Mouse (Mus musculus) liver, embryonic 14.5 days (tissue): ENCODE results near the gene Dusp19. TPM values are rescaled to one million over a fixed set of nuclear protein-coding genes. Genes with fewer than 3 reads are reported as not detected.

ENCODE experiments used
- ATAC-seq: fragments of 200-750 bp; cut with Nextera tagmentation; 2 replicates; pipeline ENCODE4 v1.8.0; 2017; ENCODE audit warnings: moderate number of reproducible peaks, mild to moderate bottlenecking, moderate library complexity; ENCODE audit not compliant: insufficient read depth
- DNase-seq, 3 experiments: peaks; one replicate each; pipeline ENCODE4 v3.0.0-alpha.2; 2012 to 2013; ENCODE audit warnings: low read depth in 3 of 3, low spot score in 3 of 3
- H3K27ac ChIP-seq: fragments of 300-500 bp; sonication (generic); 2 replicates; pipeline ENCODE4 v1.5.1; 2014; ENCODE audit warnings: moderate library complexity, mild to moderate bottlenecking, control low read depth, inconsistent platforms
- H3K27me3 ChIP-seq: fragments of 300-500 bp; sonication (generic); 2 replicates; pipeline ENCODE4 v1.6.1; 2014; ENCODE audit warnings: mild to moderate bottlenecking, low read length, moderate library complexity; ENCODE audit not compliant: control insufficient read depth, insufficient read depth
- H3K36me3 ChIP-seq: fragments of 300-500 bp; sonication (generic); replicated peaks from 2 replicates; pipeline ENCODE4 v1.6.1; 2014; ENCODE audit warnings: low read depth; ENCODE audit not compliant: control insufficient read depth, insufficient read depth
- H3K4me1 ChIP-seq, 2 experiments: fragments of 200-500 bp in 1 of 2; fragments of 300-500 bp in 1 of 2; sonication (generic) in 1 of 2; replicated peaks; 2 replicates each; pipeline ENCODE4 v1.6.1; 2012 to 2014; ENCODE audit warnings: antibody characterized with exemption in 1 of 2, inconsistent platforms in 1 of 2, low read length in 1 of 2; ENCODE audit not compliant: control insufficient read depth in 2 of 2, insufficient read depth in 2 of 2
- H3K4me2 ChIP-seq: fragments of 300-500 bp; sonication (generic); 2 replicates; pipeline ENCODE4 v1.6.1; 2014; ENCODE audit warnings: low read depth, mild to moderate bottlenecking, control low read depth, moderate library complexity
- H3K4me3 ChIP-seq, 2 experiments: fragments of 200-500 bp in 1 of 2; fragments of 300-500 bp in 1 of 2; sonication (generic) in 1 of 2; 2 replicates each; pipeline ENCODE4 v1.5.1; 2012 to 2014; ENCODE audit warnings: low read depth in 2 of 2, low read length in 2 of 2, mild to moderate bottlenecking in 2 of 2, control low read depth in 1 of 2, inconsistent platforms in 1 of 2, moderate library complexity in 1 of 2; ENCODE audit not compliant: insufficient read depth in 1 of 2
- H3K9ac ChIP-seq: fragments of 300-500 bp; sonication (generic); replicated peaks from 2 replicates; pipeline ENCODE4 v1.6.1; 2014; ENCODE audit warnings: mild to moderate bottlenecking, control low read depth, moderate library complexity
- H3K9me3 ChIP-seq: fragments of 300-500 bp; sonication (generic); 2 replicates; pipeline ENCODE4 v1.6.1; 2016; ENCODE audit warnings: low read length, mixed read lengths; ENCODE audit not compliant: control insufficient read depth
- CTCF ChIP-seq: IDR thresholded peaks from 2 replicates; pipeline ENCODE4 v1.5.1; 2016; ENCODE audit warnings: antibody characterized with exemption, low read depth, control low read depth
- EP300 ChIP-seq: IDR thresholded peaks from 2 replicates; pipeline ENCODE4 v1.6.1; 2016; ENCODE audit warnings: antibody characterized with exemption, low read depth
- WGBS: fragments of 180-500 bp; shearing (Covaris S2); extraction: QIAGEN DNeasy Blood & Tissue Kit; methylation state at CpG from one replicate; pipeline ENCODE4 v1.1.7; 2014; ENCODE audit not compliant: insufficient replicate concordance; 5-methylcytosine and 5-hydroxymethylcytosine counted together
- microRNA counts: library from miRNA; unstranded; fragments of <30 nt; microRNA quantifications from one replicate; lab custom pipeline; 2016
- microRNA-seq: library from miRNA; unstranded; fragments of <30 nt; microRNA quantifications from one replicate; pipeline ENCODE4, GENCODE M21; 2016
- polyA plus RNA-seq, 2 experiments: library from polyadenylated mRNA; depleted of rRNA in 1 of 2; stranded (reverse) in 1 of 2; unstranded in 1 of 2; fragments of >200 nt; fragmentation: Nextera tagmentation in 1 of 2; extraction: Ambion mirVana in 1 of 2; gene quantifications; 2 replicates each; pipeline versions ENCODE4 v1.2.1 to v1.2.3; 2012 to 2014

Gene Dusp19
- polyA plus RNA-seq, 2 experiments, result 3.5 to 6.1 TPM

GRCm38 (mm10) chr2:80661414-80661813 lies 44.6 kb downstream of the Dusp19 start:
- Histone ChIP-seq H3K9ac (no peak overlapping the region), H3K4me3 (no peak overlapping the region), H3K27ac (no peak overlapping the region), H3K4me2 (no peak overlapping the region), H3K27me3 (no peaks in the 10 kb centered on the region), H3K9me3 (no peaks in the 10 kb centered on the region), H3K36me3 (peaks cover 22% of the 10 kb centered on the region), H3K4me1 (no peaks in the 10 kb centered on the region)
- DNase-seq (no peak), ATAC-seq (no peak)
- no peak for TF ChIP-seq EP300
- no peak for TF ChIP-seq CTCF

DNA sequence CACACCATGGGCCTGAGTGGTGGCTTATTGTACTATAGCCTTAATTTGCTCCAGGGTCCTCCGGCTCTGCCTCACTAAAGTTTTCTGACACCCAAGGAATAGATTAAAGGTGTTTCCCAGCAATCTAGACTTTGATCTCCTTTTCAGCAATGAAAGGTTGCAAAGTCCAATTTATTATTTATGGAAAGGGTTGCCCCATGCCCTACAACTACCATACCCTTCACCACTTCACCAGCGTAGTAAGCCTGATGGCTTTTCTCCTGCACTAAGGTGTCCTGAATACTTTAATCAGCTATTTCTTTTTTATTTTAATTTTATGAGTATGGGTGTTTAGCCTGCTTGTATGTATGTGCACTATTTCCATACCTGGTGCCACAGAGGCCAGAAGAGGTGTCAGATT lies 45.8 kb downstream of the Dusp19 start:
- H3K27ac ChIP-seq, result no peak overlapping the region
- ATAC-seq, result no peak
- no peak overlapping the region for H3K9ac ChIP-seq
- H3K4me1 ChIP-seq, result no peaks in the 10 kb centered on the region
- no peak overlapping the region for H3K4me2 ChIP-seq
- TF ChIP-seq CTCF (no peak), EP300 (no peak)
- H3K4me3 ChIP-seq, result no peak overlapping the region
- no peaks in the 10 kb centered on the region for H3K27me3 ChIP-seq
- no peaks in the 10 kb centered on the region for H3K9me3 ChIP-seq
- 84% methylated on average over 2 of the region's 2 CpGs for WGBS
- no peak for DNase-seq
- H3K36me3 ChIP-seq, result peaks cover 14% of the 10 kb centered on the region

DNA sequence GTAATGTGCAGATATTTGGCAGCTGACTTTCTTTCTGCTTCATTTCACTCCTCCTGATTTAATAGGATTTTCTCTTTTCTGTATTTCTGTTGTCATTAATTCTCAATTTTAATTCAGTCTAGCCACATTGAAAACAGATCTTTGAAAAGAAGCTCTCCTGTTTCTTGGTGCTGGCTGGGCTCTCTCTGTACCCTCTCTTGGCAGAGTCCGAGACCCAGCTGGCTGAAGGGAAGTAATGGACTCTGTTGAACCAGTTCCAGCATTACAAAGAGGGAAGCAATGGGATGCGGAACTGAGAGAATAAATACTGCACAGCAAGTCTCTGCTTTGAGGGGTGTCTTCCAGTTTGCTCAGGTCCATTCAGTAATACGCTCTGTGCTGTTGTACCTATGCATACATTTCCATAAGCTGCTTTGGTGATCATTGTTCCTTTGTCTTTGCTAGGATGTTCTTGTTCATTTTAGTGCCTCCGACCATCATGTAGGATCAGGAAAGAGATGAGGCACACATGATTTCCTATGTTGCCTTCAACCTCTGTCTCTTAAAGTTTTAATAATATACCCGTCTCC lies 50.6 kb downstream of the Dusp19 start:
- TF ChIP-seq CTCF, result no peak
- no peak for TF ChIP-seq EP300
- no peak for DNase-seq
- Histone ChIP-seq H3K27ac (no peak overlapping the region), H3K9ac (no peak overlapping the region), H3K36me3 (peaks cover 4% of the 10 kb centered on the region; the same call in 1 of the 2 replicates), H3K4me1 (no peaks in the 10 kb centered on the region), H3K9me3 (no peaks in the 10 kb centered on the region), H3K27me3 (no peaks in the 10 kb centered on the region), H3K4me2 (no peak overlapping the region), H3K4me3 (no peak overlapping the region)
- WGBS, result 76% methylated on average over 5 of the region's 5 CpGs
- ATAC-seq, result no peak

DNA sequence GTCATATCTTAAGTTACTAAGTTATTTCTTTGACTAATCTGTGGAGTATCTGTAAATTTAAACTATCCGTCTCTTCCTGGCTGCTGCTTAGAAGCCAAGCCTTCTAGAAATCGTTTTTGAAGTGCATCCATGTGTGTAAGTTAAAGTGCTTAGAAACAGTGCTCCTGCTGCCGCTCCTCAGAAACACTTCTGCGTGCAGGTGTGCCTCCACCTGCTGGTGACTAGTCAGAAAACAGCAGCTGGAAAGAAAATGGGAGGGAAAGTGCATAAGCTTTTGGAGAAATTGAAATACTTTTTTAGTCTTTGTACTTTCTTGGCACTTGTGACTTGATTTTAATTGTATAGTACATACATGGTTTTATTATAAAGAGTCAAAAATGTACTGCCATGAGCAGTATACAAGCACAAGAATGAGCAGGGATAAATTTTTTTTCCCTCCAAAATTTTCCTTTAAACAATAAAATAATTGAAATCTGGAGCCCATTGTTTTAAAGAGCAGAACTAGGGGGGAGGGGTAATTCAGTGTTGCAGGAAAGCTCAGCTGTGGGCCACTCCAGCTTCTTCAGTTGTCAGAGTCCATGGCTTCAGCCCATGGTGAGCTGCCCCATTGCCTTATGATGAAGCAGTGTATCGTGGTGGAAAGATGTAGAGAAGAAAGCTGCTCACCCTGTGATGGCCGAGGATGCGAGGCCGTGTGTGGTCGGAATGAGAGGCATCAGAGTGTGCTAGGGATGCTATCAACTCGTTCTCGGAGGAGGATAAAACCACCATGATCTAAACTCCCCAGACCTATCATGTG lies 53.2 kb downstream of the Dusp19 start:
- ATAC-seq, result no peak
- Histone ChIP-seq H3K4me1 (no peaks in the 10 kb centered on the region), H3K27ac (no peak overlapping the region), H3K27me3 (no peaks in the 10 kb centered on the region), H3K4me2 (no peak overlapping the region), H3K9ac (no peak overlapping the region), H3K36me3 (peaks cover 2% of the 10 kb centered on the region; the same call in 1 of the 2 replicates), H3K4me3 (no peak overlapping the region), H3K9me3 (no peaks in the 10 kb centered on the region)
- TF ChIP-seq CTCF (peak; percentile 46), EP300 (no peak)
- 77% methylated on average over 11 of the region's 11 CpGs for WGBS
- DNase-seq, result no peak

- no peak for TF ChIP-seq EP300
- no peak for TF ChIP-seq CTCF
- H3K4me1 ChIP-seq, result no peaks in the 10 kb centered on the region
- ATAC-seq, result no peak
- no peak overlapping the region for H3K4me3 ChIP-seq
- H3K36me3 ChIP-seq, result no peaks in the 10 kb centered on the region
- no peak overlapping the region for H3K27ac ChIP-seq
- 77% methylated on average over 8 of the region's 8 CpGs for WGBS
- no peak for DNase-seq
- no peak overlapping the region for H3K4me2 ChIP-seq
- no peak overlapping the region for H3K9ac ChIP-seq
- no peaks in the 10 kb centered on the region for H3K9me3 ChIP-seq
- no peaks in the 10 kb centered on the region for H3K27me3 ChIP-seq
These were observed 62.0 kb downstream of the Dusp19 start for GRCm38 (mm10) chr2:80678803-80679202.

MicroRNA genes within 50 kb of the gene (microRNA counts, 519-probe panel; counts per million panel counts)
- 69.9 counts per million for microRNA mmu-miR-684 (lab: Ali Mortazavi, UCI)

Small RNA genes within 50 kb of the gene (microRNA-seq; reads per million reads assigned to microRNA genes)
- gene Mir684-1, result not detected

Other genes with a start within 250 kb of the Dusp19 start
- 0.28 and 0.37 TPM in 2 replicates for gene Frzb, start 169.4 kb upstream of the Dusp19 start, polyA plus RNA-seq (2012; rRNA removed)
- 0.39 and 0.86 TPM in 2 replicates for gene Frzb, start 169.4 kb upstream of the Dusp19 start, polyA plus RNA-seq (2014; fragmentation: Nextera tagmentation; extraction: Ambion mirVana)
- gene Nckap1, start 35.7 kb upstream of the Dusp19 start, polyA plus RNA-seq (2012; rRNA removed), result 7.6 and 11.4 TPM in 2 replicates
- gene Nckap1, start 35.7 kb upstream of the Dusp19 start, polyA plus RNA-seq (2014; fragmentation: Nextera tagmentation; extraction: Ambion mirVana), result 9.9 and 10.3 TPM in 2 replicates
- gene Nup35, start 191 bp downstream of the Dusp19 start, polyA plus RNA-seq (2012; rRNA removed), result 17.9 and 25.3 TPM in 2 replicates
- 31.9 TPM in 2 replicates for gene Nup35, start 191 bp downstream of the Dusp19 start, polyA plus RNA-seq (2014; fragmentation: Nextera tagmentation; extraction: Ambion mirVana)